In the genomic region with DNA sequence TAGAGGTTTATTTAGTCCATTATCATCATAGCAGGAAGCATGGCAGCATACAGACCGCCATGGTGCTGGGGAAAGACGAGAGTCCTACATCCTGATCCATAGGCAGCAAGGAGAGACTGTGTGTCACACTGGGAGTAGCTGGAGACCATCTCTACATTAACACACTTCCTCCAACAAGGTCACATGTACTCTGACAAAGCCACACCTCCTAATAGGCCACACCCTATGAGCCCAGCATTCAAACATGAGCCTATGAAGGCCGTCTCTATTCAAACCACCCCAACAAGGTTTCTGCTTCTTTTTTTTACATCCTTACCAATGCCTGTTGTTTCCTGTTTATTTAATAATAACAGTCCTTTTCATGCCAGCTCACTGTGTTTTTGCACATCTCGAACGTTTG, we compare ENCODE assay signal across 26 mouse cellular contexts.
"Had no signal": no experiment of that assay in that cellular context is flagged by ENCODE, and none has a peak within 500 bp of the region (broad histone marks: within the 10 kb centered on the region; RNA-seq: fewer than 3 reads in every experiment).

No protein-coding gene starts in this region.

- H3K4me1 ChIP-seq: embryonic facial prominence, embryonic 10.5 days; embryonic facial prominence, embryonic 12.5 days; embryonic facial prominence, embryonic 13.5 days; embryonic facial prominence, embryonic 15.5 days; forebrain, embryonic 13.5 days; forebrain, embryonic 15.5 days; heart, embryonic 10.5 days had no signal

- ATAC-seq: forebrain, embryonic 13.5 days; forebrain, embryonic 14.5 days; forebrain, embryonic 15.5 days; forebrain, embryonic 16.5 days; forebrain, postnatal 0 days had no signal

- DNase-seq: cerebellum, postnatal 10 days; cerebellum, postnatal 14 days; cerebellum, postnatal 25 days; cerebellum, postnatal 36 days; embryo, embryonic 11 days; forebrain, postnatal 0 days; gastrocnemius, adult 2 months; gastrocnemius, postnatal 10 days; gastrocnemius, postnatal 14 days; gastrocnemius, postnatal 25 days; gastrocnemius, postnatal 36 days; heart, adult 11 months; heart, adult 18-20 months; heart, adult 2 months had no signal

- H3K27ac ChIP-seq: embryonic facial prominence, embryonic 10.5 days; embryonic facial prominence, embryonic 12.5 days; embryonic facial prominence, embryonic 13.5 days; embryonic facial prominence, embryonic 15.5 days; forebrain, embryonic 10.5 days; forebrain, embryonic 12.5 days; forebrain, embryonic 13.5 days; forebrain, embryonic 15.5 days; gastrocnemius, adult 2 months; heart, adult 2 months; heart, embryonic 10.5 days had no signal

- H3K36me3 ChIP-seq: embryonic facial prominence, embryonic 10.5 days; embryonic facial prominence, embryonic 12.5 days; embryonic facial prominence, embryonic 13.5 days; embryonic facial prominence, embryonic 15.5 days; forebrain, embryonic 10.5 days; forebrain, embryonic 12.5 days; forebrain, embryonic 15.5 days; heart, embryonic 10.5 days had no signal

- H3K27me3 ChIP-seq: embryonic facial prominence, embryonic 12.5 days; embryonic facial prominence, embryonic 13.5 days; embryonic facial prominence, embryonic 15.5 days; forebrain, embryonic 12.5 days; forebrain, embryonic 13.5 days; forebrain, embryonic 15.5 days had no signal

- H3K4me3 ChIP-seq: embryonic facial prominence, embryonic 10.5 days; embryonic facial prominence, embryonic 12.5 days; embryonic facial prominence, embryonic 13.5 days; embryonic facial prominence, embryonic 15.5 days; erythroblast, embryonic 14.5 days; forebrain, embryonic 10.5 days; forebrain, embryonic 12.5 days; forebrain, embryonic 13.5 days; forebrain, embryonic 15.5 days; gastrocnemius, adult 2 months; heart, adult 2 months; heart, embryonic 10.5 days had no signal
